Mouse (Mus musculus) MEL (cell line): ENCODE measurements around the gene Vopp1.

Experiments used
- BHLHE40 ChIP-seq: IDR thresholded peaks from 2 replicates; pipeline ENCODE4 v1.6.1; 2012; ENCODE audit warnings: low read depth, mild to moderate bottlenecking, inconsistent platforms, low read length, improper control_type of control experiment, borderline replicate concordance
- CTCF ChIP-seq, 3 experiments: IDR thresholded peaks in 2 of 3; conservative IDR thresholded peaks in 1 of 3; 2 replicates each; pipeline ENCODE4 v1.5.1; 2011 to 2012; ENCODE audit warnings: low read length in 3 of 3, low read depth in 2 of 3, mild to moderate bottlenecking in 2 of 3, improper control_type of control experiment in 1 of 3, inconsistent platforms in 1 of 3, mixed read lengths in 1 of 3, moderate library complexity in 1 of 3; ENCODE audit not compliant: control insufficient read depth in 1 of 3, insufficient read depth in 1 of 3, poor library complexity in 1 of 3, severe bottlenecking in 1 of 3
- EP300 ChIP-seq, 2 experiments: IDR thresholded peaks; 2 replicates each; pipeline ENCODE4 v1.6.1; 2011; ENCODE audit warnings: improper control_type of control experiment in 2 of 2, low read length in 2 of 2, low read depth in 1 of 2, mild to moderate bottlenecking in 1 of 2
- HCFC1 ChIP-seq: IDR thresholded peaks from 2 replicates; pipeline ENCODE4 v1.6.1; 2012; ENCODE audit warnings: low read depth, mild to moderate bottlenecking, inconsistent platforms, low read length, improper control_type of control experiment, moderate library complexity
- KAT2A ChIP-seq: conservative IDR thresholded peaks from 2 replicates; pipeline ENCODE4 v1.6.1; 2012; ENCODE audit warnings: low read depth, low read length, improper control_type of control experiment, inconsistent platforms
- MAFK ChIP-seq: IDR thresholded peaks from 2 replicates; pipeline ENCODE4 v1.6.1; 2011; ENCODE audit warnings: low read depth, mild to moderate bottlenecking, low read length, improper control_type of control experiment, borderline replicate concordance
- MYB ChIP-seq: IDR thresholded peaks from 2 replicates; pipeline ENCODE4 v1.6.1; 2011; ENCODE audit warnings: mild to moderate bottlenecking, low read depth, low read length, improper control_type of control experiment
- POLR2A ChIP-seq, 2 experiments: IDR thresholded peaks; 2 replicates each; pipeline ENCODE4 v1.6.1; 2011 to 2012; ENCODE audit warnings: low read length in 2 of 2, mild to moderate bottlenecking in 2 of 2, control low read depth in 1 of 2, improper control_type of control experiment in 1 of 2, low read depth in 1 of 2, moderate library complexity in 1 of 2; ENCODE audit not compliant: control insufficient read depth in 1 of 2, insufficient read depth in 1 of 2, poor library complexity in 1 of 2
- POLR2AphosphoS2 ChIP-seq: IDR thresholded peaks from 2 replicates; pipeline ENCODE4 v1.6.1; 2011; ENCODE audit warnings: low read length, improper control_type of control experiment
- SIN3A ChIP-seq: IDR thresholded peaks from 2 replicates; pipeline ENCODE4 v1.6.1; 2012; ENCODE audit warnings: low read length, improper control_type of control experiment, inconsistent platforms
- TCF12 ChIP-seq: IDR thresholded peaks from 2 replicates; pipeline ENCODE4 v1.6.1; 2014; ENCODE audit warnings: low read depth, mild to moderate bottlenecking, inconsistent platforms, low read length, improper control_type of control experiment, moderate library complexity
- USF1 ChIP-seq: IDR thresholded peaks from 2 replicates; pipeline ENCODE4 v1.6.1; 2014; ENCODE audit warnings: low read depth, mild to moderate bottlenecking, inconsistent platforms, low read length, improper control_type of control experiment, moderate library complexity
- ZC3H11A ChIP-seq: IDR thresholded peaks from 2 replicates; pipeline ENCODE4 v1.6.1; 2012; ENCODE audit warnings: low read depth, mild to moderate bottlenecking, inconsistent platforms, low read length, improper control_type of control experiment

GRCm38 (mm10) chr6:57742749-57743148 lies 82.2 kb downstream of the Vopp1 start:
- no peak for TF ChIP-seq BHLHE40
- TF ChIP-seq HCFC1: no peak
- no peak for TF ChIP-seq CTCF (IDR thresholded peaks at IDR 0.05 in 2 of 3, conservative IDR thresholded peaks at IDR 0.05 in 1 of 3; ENCODE audit: control insufficient read depth in 1 of 3, insufficient read depth in 1 of 3, low read depth in 2 of 3, low read length in 3 of 3, poor library complexity in 1 of 3, severe bottlenecking in 1 of 3)
- no peak for TF ChIP-seq EP300 (IDR thresholded peaks at IDR 0.05; ENCODE audit: low read depth in 1 of 2, low read length in 2 of 2)
- no peak for TF ChIP-seq POLR2AphosphoS2
- TF ChIP-seq MAFK: no peak
- no peak for TF ChIP-seq POLR2A (IDR thresholded peaks at IDR 0.05; ENCODE audit: control insufficient read depth in 1 of 2, insufficient read depth in 1 of 2, low read depth in 1 of 2, low read length in 2 of 2, poor library complexity in 1 of 2)
- no peak for TF ChIP-seq KAT2A
- no peak for TF ChIP-seq SIN3A
- TF ChIP-seq MYB: no peak
- no peak for TF ChIP-seq TCF12
- TF ChIP-seq USF1: no peak
- no peak for TF ChIP-seq ZC3H11A
